Mouse (Mus musculus) bone marrow macrophage, adult 2 months (primary cell): Measurements from ENCODE around the gene Smad9. TPM values are rescaled to one million over a fixed set of nuclear protein-coding genes. Genes with fewer than 3 reads are reported as not detected.
A peak's percentile ranks its signal among the peaks of the same experiment; 100 is the strongest.

ENCODE experiments used
- H3K27ac ChIP-seq: 2 replicates; pipeline ENCODE4 v1.5.1; 2012; ENCODE audit warnings: low read depth, low read length; ENCODE audit not compliant: insufficient read depth
- H3K4me1 ChIP-seq: 2 replicates; pipeline ENCODE4 v1.6.1; 2012; ENCODE audit warnings: low read length; ENCODE audit not compliant: control insufficient read depth, insufficient read depth
- H3K4me3 ChIP-seq: 2 replicates; pipeline ENCODE4 v1.5.1; 2012; ENCODE audit warnings: mild to moderate bottlenecking, low read length, moderate library complexity; ENCODE audit not compliant: insufficient read depth
- CTCF ChIP-seq: IDR thresholded peaks from 2 replicates; pipeline ENCODE4 v1.5.1; 2012; ENCODE audit warnings: low read depth, mild to moderate bottlenecking, low read length, moderate library complexity
- POLR2A ChIP-seq: IDR thresholded peaks from 2 replicates; pipeline ENCODE4 v1.6.1; 2012; ENCODE audit warnings: mild to moderate bottlenecking, low read depth, low read length, borderline replicate concordance
- polyA plus RNA-seq: library from polyadenylated mRNA; stranded (reverse); fragments of >200 nt; gene quantifications from 2 replicates; pipeline ENCODE4 v1.2.4, GENCODE M21; 2012; ENCODE audit not compliant: missing spikeins, insufficient read depth, insufficient read length

The Smad9 gene
- polyA plus RNA-seq, 1 experiment, result not detected

DNA sequence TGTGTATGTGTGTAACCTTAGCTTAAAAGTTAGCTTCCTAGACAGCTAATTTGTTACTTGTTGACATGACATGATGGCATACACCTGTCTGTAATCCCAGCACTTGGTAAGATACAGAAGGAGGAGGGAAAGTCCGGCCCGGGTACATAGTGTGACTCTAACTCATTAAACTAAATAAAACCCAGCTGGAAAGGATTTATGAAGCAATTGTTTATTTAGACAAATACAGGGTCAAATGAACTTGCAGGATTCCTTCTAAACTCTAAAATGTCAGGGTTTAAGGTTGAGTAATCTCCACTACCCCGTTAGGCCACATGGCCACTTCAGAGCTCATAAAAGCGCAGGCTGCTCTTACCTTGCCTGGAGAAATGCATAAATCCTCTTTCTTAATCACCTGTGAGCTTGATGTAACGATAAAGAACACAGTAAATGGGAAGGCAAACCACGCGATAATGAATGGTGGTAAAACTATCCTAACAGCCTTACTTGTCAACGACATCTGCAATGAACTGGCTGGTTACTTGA, 23.7 kb upstream of the Smad9 start:
- H3K4me3 ChIP-seq, result no peak overlapping the region
- H3K4me1 ChIP-seq, result 0 out of 2 replicates have a peak, but pooled peaks cover 4% of the 10 kb centered on the region
- TF ChIP-seq POLR2A, result no peak
- TF ChIP-seq CTCF, result no peak
- H3K27ac ChIP-seq, result no peak overlapping the region

DNA sequence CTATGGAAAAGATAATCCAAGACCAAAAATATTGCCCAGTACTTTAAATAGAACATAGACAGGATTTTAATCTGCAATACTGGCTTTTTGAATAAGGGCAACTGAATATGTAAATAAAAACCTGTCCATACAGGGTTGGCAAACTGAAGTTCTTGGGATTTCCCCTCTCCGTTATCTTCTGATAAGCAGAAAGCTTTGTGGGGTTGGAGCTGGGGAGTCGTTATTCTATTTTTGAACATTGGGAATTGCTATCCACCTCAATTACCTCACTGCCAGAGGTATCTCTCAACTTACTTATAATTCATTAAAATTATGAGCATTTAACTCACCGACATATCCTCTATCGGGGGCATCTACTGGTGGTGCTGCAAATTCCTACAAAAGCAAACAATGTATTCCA, 23.0 kb upstream of the Smad9 start:
- Histone ChIP-seq H3K27ac (no peak overlapping the region), H3K4me1 (0 out of 2 replicates have a peak, but pooled peaks cover 6% of the 10 kb centered on the region), H3K4me3 (no peak overlapping the region)
- TF ChIP-seq POLR2A (no peak), CTCF (no peak)

DNA sequence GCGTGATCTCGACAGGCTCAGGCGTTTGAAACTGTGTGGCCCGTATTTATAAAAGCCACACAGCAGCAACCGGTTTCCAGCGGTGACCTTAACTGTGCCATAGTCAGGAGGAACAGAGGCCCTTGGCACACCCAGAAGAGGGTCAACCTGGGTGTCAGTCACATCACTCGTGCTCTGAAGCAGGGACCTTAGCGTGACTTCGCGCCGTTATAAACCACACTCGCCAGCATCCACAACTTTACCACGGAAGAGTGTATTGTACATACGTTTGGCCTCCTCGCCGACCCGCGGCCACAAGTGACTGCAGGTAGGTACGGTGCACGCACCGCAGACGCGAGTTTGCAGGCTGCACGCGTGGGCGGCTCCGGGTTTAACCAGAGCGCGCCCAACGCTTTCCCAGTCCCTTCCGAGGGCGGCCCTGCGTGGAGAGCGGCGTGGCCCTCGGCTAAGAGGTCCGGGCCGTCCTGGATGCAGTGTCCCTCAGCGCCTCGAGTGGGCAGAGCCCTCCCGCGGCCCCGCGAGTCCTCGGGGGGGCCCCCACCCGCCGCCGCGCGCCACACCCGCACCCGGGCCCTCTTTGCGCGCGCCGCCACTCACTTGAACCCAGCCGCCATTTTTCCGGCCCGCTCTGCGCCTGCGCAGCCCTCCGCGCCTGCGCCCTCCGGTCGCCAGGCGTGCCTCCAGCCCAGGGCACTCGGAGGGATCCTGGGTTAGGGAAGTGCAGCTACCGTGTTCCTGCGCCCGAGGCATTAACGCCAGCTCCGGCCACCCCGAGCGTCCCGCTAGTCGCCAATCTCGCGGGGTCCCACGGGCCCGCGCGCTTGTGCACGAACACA, 20.8 kb upstream of the Smad9 start:
- peak overlapping the region; percentile 97 for H3K27ac ChIP-seq
- peak overlapping the region; percentile 75 for H3K4me3 ChIP-seq
- TF ChIP-seq POLR2A (no peak), CTCF (no peak)
- H3K4me1 ChIP-seq, result peaks cover 19% of the 10 kb centered on the region

GRCm38 (mm10) chr3:54735247-54736046, 19.9 kb upstream of the Smad9 start, which contains the start of the genes Exosc8 and Alg5:
Gene Exosc8 (minus strand): TSS chr3:54735393.
Gene Alg5 (plus strand): TSS chr3:54735539.
- H3K27ac ChIP-seq, result peak within 1 kb of the TSS; percentile 97

GRCm38 (mm10) chr3:54736101-54736927, 19.1 kb upstream of the Smad9 start:
- Histone ChIP-seq H3K27ac (peak overlapping the region; percentile 82), H3K4me3 (peak overlapping the region; percentile 75), H3K4me1 (peaks cover 15% of the 10 kb centered on the region)
- no peak for TF ChIP-seq POLR2A
- TF ChIP-seq CTCF, result no peak

More at GRCm38 (mm10) chr3:54735247-54736046, 19.9 kb upstream of the Smad9 start, which contains the start of the genes Exosc8 and Alg5:
- H3K4me1 ChIP-seq, result peaks cover 15% of the 10 kb centered on the region
- peak within 1 kb of the TSS; percentile 75 for H3K4me3 ChIP-seq
- TF ChIP-seq CTCF (peak; percentile 95), POLR2A (0 out of 2 replicates have a peak, but pooled peaks have one; percentile 4)

- H3K27ac ChIP-seq, result no peak overlapping the region
- H3K4me3 ChIP-seq, result no peak overlapping the region
- no peak for TF ChIP-seq CTCF
- no peak for TF ChIP-seq POLR2A
- peaks cover 15% of the 10 kb centered on the region for H3K4me1 ChIP-seq
Measured at GRCm38 (mm10) chr3:54737317-54737716, 18.1 kb upstream of the Smad9 start.

DNA sequence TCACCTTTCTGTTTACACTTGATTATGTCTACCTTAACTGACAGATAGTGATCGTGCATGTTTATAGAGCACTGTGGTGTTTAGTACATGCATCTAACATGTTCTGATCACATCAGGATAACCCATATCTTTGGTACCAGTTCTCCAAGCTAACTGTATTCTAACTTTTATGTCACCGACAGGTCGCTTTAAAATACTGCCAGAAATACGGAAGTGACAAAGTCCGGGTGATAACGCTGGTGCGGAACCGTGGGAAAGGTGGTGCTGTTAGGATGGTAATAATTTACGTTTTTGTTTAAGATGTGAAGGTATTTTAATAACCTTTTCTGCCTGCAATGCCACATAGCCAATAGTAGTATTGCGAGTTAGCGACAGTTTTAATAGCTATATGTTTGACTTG, 13.4 kb upstream of the Smad9 start:
- peaks cover 15% of the 10 kb centered on the region for H3K4me1 ChIP-seq
- TF ChIP-seq CTCF (no peak), POLR2A (no peak)

GRCm38 (mm10) chr3:54745799-54746198, 9.6 kb upstream of the Smad9 start:
- Histone ChIP-seq H3K4me3 (no peak overlapping the region), H3K27ac (no peak overlapping the region), H3K4me1 (no peaks in the 10 kb centered on the region)
- no peak for TF ChIP-seq CTCF
- TF ChIP-seq POLR2A, result no peak

More for the DNA sequence above, 13.4 kb upstream of the Smad9 start:
- H3K4me3 ChIP-seq, result no peak overlapping the region
- H3K27ac ChIP-seq, result no peak overlapping the region

GRCm38 (mm10) chr3:54753411-54753810, 2.0 kb upstream of the Smad9 start:
- TF ChIP-seq POLR2A (no peak), CTCF (no peak)
- no peak overlapping the region for H3K4me3 ChIP-seq

More at GRCm38 (mm10) chr3:54753411-54753810, 2.0 kb upstream of the Smad9 start:
- no peaks in the 10 kb centered on the region for H3K4me1 ChIP-seq
- H3K27ac ChIP-seq, result no peak overlapping the region
